Mouse (Mus musculus) neutrophil, adult 5-6 weeks (primary cell): Measurements from ENCODE around the gene Kcnmb3. TPM values are rescaled to one million over a fixed set of nuclear protein-coding genes. Genes with fewer than 3 reads are reported as not detected.

Experiments
- ATAC-seq: fragments of 151-379, 151-347 bp; 2 replicates; pipeline ENCODE4 v1.8.0; 2017; ENCODE audit warnings: mild to moderate bottlenecking, moderate TSS enrichment; ENCODE audit not compliant: insufficient number of reproducible peaks, poor library complexity, low FRiP score, severe bottlenecking; ENCODE audit errors: extremely low read depth
- total RNA-seq: library from RNA; stranded (forward); fragments of 200-1000 nt; gene quantifications from 2 replicates; pipeline ENCODE4 v1.2.3, GENCODE M21; 2017

Kcnmb3 gene
- total RNA-seq, result 0.37 and 0.58 TPM in 2 replicates

- ATAC-seq, result no peak
Observed at GRCm38 (mm10) chr3:32492097-32493090, at the start of gene Kcnmb3. Kcnmb3 (minus strand) TSS chr3:32492231.

GRCm38 (mm10) chr3:32538091-32538490 is 46.1 kb upstream of the Kcnmb3 start:
- no peak for ATAC-seq

- ATAC-seq, result no peak
Observed at GRCm38 (mm10) chr3:32537556-32537955, 45.5 kb upstream of the Kcnmb3 start.

GRCm38 (mm10) chr3:32535692-32536091 is 43.7 kb upstream of the Kcnmb3 start:
- no peak for ATAC-seq

GRCm38 (mm10) chr3:32530041-32530440 is 38.0 kb upstream of the Kcnmb3 start:
- no peak for ATAC-seq

GRCm38 (mm10) chr3:32529303-32529898 is 37.4 kb upstream of the Kcnmb3 start, which contains the start of gene Mfn1:
Mfn1 (plus strand) TSS chr3:32529465.
- ATAC-seq, result peak; percentile 99

- no peak for ATAC-seq
Observed at GRCm38 (mm10) chr3:32527181-32527580, 35.1 kb upstream of the Kcnmb3 start.

GRCm38 (mm10) chr3:32513528-32513927 is 21.5 kb upstream of the Kcnmb3 start:
- ATAC-seq, result no peak

GRCm38 (mm10) chr3:32512686-32513284 is 20.8 kb upstream of the Kcnmb3 start:
- ATAC-seq, result no peak

GRCm38 (mm10) chr3:32511191-32511550 is 19.1 kb upstream of the Kcnmb3 start:
- ATAC-seq, result no peak

GRCm38 (mm10) chr3:32510375-32511190 is 18.6 kb upstream of the Kcnmb3 start:
- peak; percentile 86 for ATAC-seq

GRCm38 (mm10) chr3:32509496-32510374 is 17.7 kb upstream of the Kcnmb3 start, which contains the start of gene Zfp639:
Zfp639 (plus strand) TSS chr3:32510259.
- ATAC-seq, result no peak

- ATAC-seq, result peak; percentile 73
Observed at GRCm38 (mm10) chr3:32508666-32509324, 16.8 kb upstream of the Kcnmb3 start.

- ATAC-seq, result no peak
Observed at GRCm38 (mm10) chr3:32506366-32507225, 14.6 kb upstream of the Kcnmb3 start.

GRCm38 (mm10) chr3:32505841-32506240 is 13.8 kb upstream of the Kcnmb3 start:
- no peak for ATAC-seq

- no peak for ATAC-seq
Observed at GRCm38 (mm10) chr3:32500346-32500745, 8.3 kb upstream of the Kcnmb3 start.

- ATAC-seq, result no peak
Observed at GRCm38 (mm10) chr3:32496711-32497070, 4.7 kb upstream of the Kcnmb3 start.
